8 mouse cellular contexts compared by ENCODE assay signal in genomic region chr1:58973366-58974221, GRCm38 (mm10). TPM values are rescaled to one million over a fixed set of nuclear protein-coding genes. Genes with fewer than 3 reads are reported as not detected.
DNase-seq lines count a peak whose midpoint lies in the region; ATAC-seq lines count a peak whose summit lies in the region.

Gene Trak2 (minus strand): TSS chr1:58973430.
Gene Stradb (plus strand): TSS chr1:58973522.

- peak within 1 kb of the TSS; percentile 57 for H3K4me3 ChIP-seq in hindbrain, embryonic 15.5 days

- peak; percentile 98 for DNase-seq in R1 (ENCODE audit: low read depth, low spot score)
- peak; percentile 93 to 95 for DNase-seq in cerebellum, postnatal 25 days
- DNase-seq in frontal cortex, postnatal 36 days (ENCODE audit: low spot score in 2 of 2) = peak; percentile 95 to 97
- DNase-seq in left cerebral cortex, adult 11 months (ENCODE audit: low spot score) = peak; percentile 95
- DNase-seq in lung, postnatal 4 days = peak; percentile 97
- peak; percentile 93 for DNase-seq in retina, postnatal 7 days (ENCODE audit: low read depth, low spot score)
- peak; percentile 83 for DNase-seq in urinary bladder, adult 2 months (ENCODE audit: low spot score)

- H3K9me3 ChIP-seq in hindbrain, embryonic 15.5 days = no peaks in the 10 kb centered on the region

- WGBS in hindbrain, embryonic 15.5 days = under 1% methylated on average over 68 of the region's 69 CpGs

- H3K4me1 ChIP-seq in hindbrain, embryonic 15.5 days (replicated peaks) = peaks cover 43% of the 10 kb centered on the region

- peak; percentile 97 for ATAC-seq in hindbrain, embryonic 15.5 days (ENCODE audit: low FRiP score, low read depth)

- peak within 1 kb of the TSS; percentile 60 for H3K4me2 ChIP-seq in hindbrain, embryonic 15.5 days

- H3K9ac ChIP-seq in hindbrain, embryonic 15.5 days = peak within 1 kb of the TSS; percentile 79

- 0 out of 2 replicates have a peak, but pooled peaks cover 5% of the 10 kb centered on the region for H3K36me3 ChIP-seq in hindbrain, embryonic 15.5 days

- H3K27me3 ChIP-seq in hindbrain, embryonic 15.5 days = no peaks in the 10 kb centered on the region

- H3K27ac ChIP-seq in hindbrain, embryonic 15.5 days (replicated peaks) = peak within 1 kb of the TSS; percentile 91

RNA-seq across cellular contexts. Expression of gene Trak2, which starts in this region (rescaled TPM):
- 18.1 and 18.7 TPM in 2 replicates for polyA plus RNA-seq in hindbrain, embryonic 15.5 days (2015; fragmentation: Nextera tagmentation; extraction: Ambion mirVana)
- 14.2 and 19.8 TPM in 2 replicates for polyA plus RNA-seq in urinary bladder, adult 2 months (2012; rRNA removed)

RNA-seq across cellular contexts. Expression of gene Stradb, which starts in this region (rescaled TPM):
- 99.3 and 114 TPM in 2 replicates for polyA plus RNA-seq in hindbrain, embryonic 15.5 days (2015; fragmentation: Nextera tagmentation; extraction: Ambion mirVana)
- polyA plus RNA-seq in urinary bladder, adult 2 months (2012; rRNA removed) = 11.9 and 12.6 TPM in 2 replicates

Comparison
In these comparisons a context has a peak if more than half of its experiments do, and no peak if none do; other contexts are left out.
1. Peak in every context shown above with its lines: DNase-seq, ATAC-seq, H3K4me3 ChIP-seq and H3K27ac ChIP-seq.